Mouse (Mus musculus): ENCODE measurements around the gene Stxbp3.

Gene Stxbp3

DNA sequence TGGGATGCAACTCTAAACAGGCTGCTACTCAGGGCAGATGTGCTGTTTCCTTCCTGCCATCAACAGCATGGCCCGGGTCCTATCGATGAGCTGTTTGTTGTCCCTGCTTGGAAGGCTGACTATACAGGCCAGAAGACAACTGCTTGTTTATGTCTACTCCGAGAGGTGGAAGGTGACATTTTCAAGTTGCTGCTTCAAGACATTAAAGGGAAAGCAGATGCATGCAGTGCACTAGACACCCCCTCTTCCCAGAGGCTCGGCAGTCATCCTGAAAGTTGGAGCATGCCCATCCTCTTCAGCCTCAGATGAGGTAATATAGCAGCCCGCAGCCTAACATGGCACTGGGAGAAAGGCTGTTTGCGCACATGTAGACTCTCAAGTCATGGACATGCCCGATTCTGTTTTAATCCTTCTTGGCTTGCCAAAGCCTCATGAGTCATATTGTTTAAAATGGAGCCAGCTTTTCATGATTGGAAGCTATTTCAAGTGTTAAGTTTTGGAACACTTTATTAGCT is 77.7 kb downstream of the Stxbp3 start:
- no peak for DNase-seq

GRCm38 (mm10) chr3:108759566-108760420 is 80.5 kb downstream of the Stxbp3 start:
- DNase-seq = no peak

- DNase-seq = no peak
These were observed 82.8 kb downstream of the Stxbp3 start for GRCm38 (mm10) chr3:108757570-108757969.

DNA sequence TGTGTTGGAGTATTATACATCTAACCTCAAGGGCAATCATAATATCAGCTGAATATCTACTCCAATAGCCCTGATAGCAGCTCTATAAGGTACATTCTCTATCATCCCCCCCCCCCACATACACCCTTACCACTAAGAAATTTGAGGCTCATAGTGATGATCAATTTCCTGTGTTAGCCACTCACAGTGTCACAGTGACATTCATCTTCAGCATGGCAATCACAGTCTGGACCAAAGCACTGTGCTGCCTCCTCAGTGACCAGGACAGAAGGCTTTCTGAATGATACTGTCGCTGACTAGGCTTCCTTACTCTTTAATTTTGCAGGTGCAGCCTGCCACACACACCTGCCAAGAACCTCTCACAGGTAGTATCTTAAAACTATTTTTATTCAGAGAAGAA is 84.2 kb downstream of the Stxbp3 start:
- no peak for DNase-seq

DNA sequence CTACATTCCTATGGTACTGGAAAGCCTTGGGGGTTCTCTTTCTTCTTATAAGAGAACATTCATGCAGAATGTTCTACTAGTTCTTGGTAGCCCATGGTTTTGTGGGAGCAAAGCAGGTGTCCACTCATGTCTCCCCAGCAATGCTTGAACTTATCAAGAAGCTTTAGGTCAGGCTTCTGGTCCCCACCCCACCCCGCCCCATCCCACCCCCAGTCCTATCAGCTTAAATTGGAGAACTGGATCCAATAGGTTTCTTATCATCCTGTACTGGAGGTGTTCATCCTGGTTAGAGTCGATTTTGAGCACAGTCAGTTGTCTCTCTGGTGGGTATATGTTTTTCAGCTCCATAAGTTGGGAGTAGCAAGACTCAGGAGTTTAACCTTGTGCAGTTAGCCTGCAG is 84.8 kb downstream of the Stxbp3 start:
- DNase-seq = no peak

DNA sequence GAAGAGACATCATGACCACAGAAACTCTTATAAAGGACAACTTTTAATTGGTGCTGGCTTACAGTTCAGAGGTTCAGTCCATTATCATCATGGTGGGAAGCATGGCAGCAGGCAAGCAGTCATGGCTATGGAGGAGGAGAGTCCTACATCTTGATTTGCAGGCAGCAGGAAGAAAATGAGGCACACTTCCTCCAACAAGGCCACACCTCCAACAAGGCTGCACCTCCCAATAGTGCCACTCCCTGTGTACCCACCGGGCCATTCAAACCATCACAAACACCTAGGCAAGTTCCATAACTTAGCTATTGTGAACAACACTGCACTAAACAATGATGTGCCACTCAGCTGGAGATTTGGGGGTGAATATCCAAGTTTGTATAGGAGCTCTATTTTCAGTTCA is 85.8 kb downstream of the Stxbp3 start:
- no peak for DNase-seq

DNA sequence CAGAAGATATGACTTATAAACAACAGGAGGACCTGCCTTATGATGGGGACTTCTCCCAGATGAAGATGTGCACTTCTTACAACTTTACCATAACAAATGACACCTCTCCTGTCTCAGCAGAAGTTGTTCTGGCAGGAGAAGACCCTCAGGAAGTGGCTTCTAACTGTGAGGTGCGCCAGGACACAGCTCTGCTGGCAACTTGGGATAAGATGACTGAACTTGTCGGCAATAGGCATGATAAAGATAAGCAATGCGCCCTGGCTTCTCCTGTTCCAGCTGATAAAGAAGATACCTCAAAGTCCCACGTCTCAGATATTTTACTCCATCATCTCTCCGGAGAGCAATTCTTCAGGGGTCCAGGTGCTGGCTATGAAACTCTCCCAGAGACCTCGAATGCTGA is 88.6 kb downstream of the Stxbp3 start:
- DNase-seq = no peak

- no peak for DNase-seq
These were observed 89.3 kb downstream of the Stxbp3 start for GRCm38 (mm10) chr3:108751061-108751460.

DNA sequence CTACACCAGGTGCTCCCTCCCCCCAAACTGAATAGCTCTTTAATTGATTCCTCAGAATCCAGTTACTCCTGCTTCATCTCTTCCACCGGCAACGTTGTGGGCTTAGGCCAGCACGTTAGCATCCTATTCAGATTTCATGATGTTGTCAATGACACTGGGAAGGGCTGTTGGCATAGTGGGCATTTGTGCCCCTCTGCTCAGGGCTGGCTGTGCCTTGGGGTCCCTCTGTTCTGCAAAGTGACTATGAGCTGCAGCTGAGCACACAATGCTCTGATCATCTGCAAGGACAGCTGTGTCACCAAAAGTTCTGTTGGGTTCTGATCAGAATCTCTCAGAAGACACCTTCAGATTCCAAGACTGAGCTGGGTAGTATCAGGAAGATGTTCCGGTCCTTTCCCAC is 96.3 kb downstream of the Stxbp3 start:
- DNase-seq = no peak

All from cerebellum, adult 11-12 months (tissue).